Mouse (Mus musculus): ENCODE data around the gene Olfr889. TPM values are rescaled to one million over a fixed set of nuclear protein-coding genes. Genes with fewer than 3 reads are reported as not detected.

Gene Olfr889
- 0.20 TPM for polyA plus RNA-seq (2017; shearing (Covaris generic))

GRCm38 (mm10) chr9:38114898-38115297 is at the start of gene Olfr889:
TSS of gene Olfr889 (plus strand) at chr9:38115198.

GRCm38 (mm10) chr9:38083772-38084171 is 31.2 kb upstream of the Olfr889 start, which contains the start of gene Olfr887:
TSS of gene Olfr887 (plus strand) at chr9:38084072.

GRCm38 (mm10) chr9:38107828-38108227 is 7.2 kb upstream of the Olfr889 start, which contains the start of gene Olfr888:
TSS of gene Olfr888 (plus strand) at chr9:38108128.

GRCm38 (mm10) chr9:38142217-38142616 is 27.2 kb downstream of the Olfr889 start, which contains the start of gene Olfr890:
TSS of gene Olfr890 (plus strand) at chr9:38142517.

Other genes starting within 250 kb of the Olfr889 start
- not detected for gene Olfr145, start 218.5 kb upstream of the Olfr889 start, polyA plus RNA-seq (2017; shearing (Covaris generic))
- gene Olfr878, start 197.4 kb upstream of the Olfr889 start, polyA plus RNA-seq (2017; shearing (Covaris generic)): not detected
- gene Olfr881, start 123.4 kb upstream of the Olfr889 start, polyA plus RNA-seq (2017; shearing (Covaris generic)): not detected
- not detected for gene Olfr883, start 89.4 kb upstream of the Olfr889 start, polyA plus RNA-seq (2017; shearing (Covaris generic))
- gene Olfr884, start 68.6 kb upstream of the Olfr889 start, polyA plus RNA-seq (2017; shearing (Covaris generic)): not detected
- gene Olfr885, start 53.9 kb upstream of the Olfr889 start, polyA plus RNA-seq (2017; shearing (Covaris generic)): not detected
- not detected for gene Olfr887, start 31.1 kb upstream of the Olfr889 start, polyA plus RNA-seq (2017; shearing (Covaris generic))
- not detected for gene Olfr888, start 7.1 kb upstream of the Olfr889 start, polyA plus RNA-seq (2017; shearing (Covaris generic))
- not detected for gene Olfr890, start 27.3 kb downstream of the Olfr889 start, polyA plus RNA-seq (2017; shearing (Covaris generic))
- gene Olfr891, start 65.6 kb downstream of the Olfr889 start, polyA plus RNA-seq (2017; shearing (Covaris generic)): not detected
- not detected for gene Olfr893, start 93.2 kb downstream of the Olfr889 start, polyA plus RNA-seq (2017; shearing (Covaris generic))
- not detected for gene Olfr894, start 102.9 kb downstream of the Olfr889 start, polyA plus RNA-seq (2017; shearing (Covaris generic))
- not detected for gene Olfr143, start 137.6 kb downstream of the Olfr889 start, polyA plus RNA-seq (2017; shearing (Covaris generic))
- gene Olfr895, start 152.7 kb downstream of the Olfr889 start, polyA plus RNA-seq (2017; shearing (Covaris generic)): not detected
- gene Olfr896-ps1, start 175.9 kb downstream of the Olfr889 start, polyA plus RNA-seq (2017; shearing (Covaris generic)): not detected
- not detected for gene Olfr25, start 213.9 kb downstream of the Olfr889 start, polyA plus RNA-seq (2017; shearing (Covaris generic))
- gene Olfr898, start 233.2 kb downstream of the Olfr889 start, polyA plus RNA-seq (2017; shearing (Covaris generic)): 0.11 TPM

Data from activated CD4-positive, CD25-positive, alpha-beta regulatory T cell, adult 9 weeks (primary cell).